ENCODE assay signal across 20 mouse cellular contexts in genomic region chr10:10751033-10751432, GRCm38 (mm10).
DNase-seq lines count a peak whose midpoint lies in the region; ATAC-seq and TF ChIP-seq lines count a peak whose summit lies in the region.
"Had no signal": no experiment of that assay in that cellular context is flagged by ENCODE, and none has a peak within 500 bp of the region (broad histone marks: within the 10 kb centered on the region; RNA-seq: fewer than 3 reads in every experiment).

No protein-coding gene starts in this region.

- H3K4me1 ChIP-seq in forebrain, postnatal 0 days (ENCODE audit: insufficient read depth) = no peaks in the 10 kb centered on the region
- no peaks in the 10 kb centered on the region for H3K4me1 ChIP-seq in forebrain, embryonic 16.5 days (replicated peaks; ENCODE audit: control insufficient read depth, insufficient read depth, low read length)
- H3K4me1 ChIP-seq in limb, embryonic 10.5 days = no peaks in the 10 kb centered on the region
- H3K4me1 ChIP-seq: heart, embryonic 13.5 days; hindbrain, embryonic 15.5 days had no signal

- no peak overlapping the region for H3K4me3 ChIP-seq in forebrain, postnatal 0 days (ENCODE audit: low read depth, low read length)
- no peak overlapping the region for H3K4me3 ChIP-seq in forebrain, embryonic 16.5 days (replicated peaks; ENCODE audit: low read length)
- H3K4me3 ChIP-seq in layer of hippocampus, adult 2 months = no peak overlapping the region
- no peak overlapping the region for H3K4me3 ChIP-seq in limb, embryonic 10.5 days
- H3K4me3 ChIP-seq: embryonic facial prominence, embryonic 13.5 days; forebrain, embryonic 13.5 days; heart, embryonic 13.5 days; hindbrain, embryonic 15.5 days had no signal

- no peak for DNase-seq in forebrain, postnatal 0 days
- DNase-seq in right cerebral cortex, adult 2 months (ENCODE audit: low spot score in 2 of 2) = peak; percentile 15 to 19
- no peak for DNase-seq in right cerebral cortex, adult 18-20 months
- peak; percentile 5 to 35 for DNase-seq in layer of hippocampus, adult 2 months (ENCODE audit: low spot score in 2 of 2)
- peak; percentile 11 to 29 for DNase-seq in layer of hippocampus, postnatal 14 days (ENCODE audit: low spot score in 2 of 2)
- DNase-seq in embryo, embryonic 10 days (ENCODE audit: low spot score) = no peak
- no peak for DNase-seq in limb, embryonic 10.5 days (ENCODE audit: low spot score)
- DNase-seq: adrenal gland, adult 8-10 months; B cell, adult 2 months; cerebellum, adult 11 months; cerebellum, adult 9-10 months; gastrocnemius, postnatal 25 days; heart, postnatal 36 days had no signal

- no peak overlapping the region for H3K9ac ChIP-seq in forebrain, postnatal 0 days
- H3K9ac ChIP-seq in forebrain, embryonic 16.5 days (replicated peaks; ENCODE audit: low read depth, low read length) = no peak overlapping the region
- H3K9ac ChIP-seq: embryonic facial prominence, embryonic 13.5 days; forebrain, embryonic 13.5 days; heart, embryonic 13.5 days; hindbrain, embryonic 15.5 days had no signal

- peak; percentile 23; the same call in 1 of the 2 replicates for ATAC-seq in forebrain, postnatal 0 days
- ATAC-seq in forebrain, embryonic 16.5 days = no peak
- ATAC-seq: CD4-positive, CD25-positive, alpha-beta regulatory T cell, adult 4 months; forebrain, embryonic 13.5 days had no signal

- no peak overlapping the region for H3K4me2 ChIP-seq in forebrain, postnatal 0 days (ENCODE audit: low read depth)
- H3K4me2 ChIP-seq in forebrain, embryonic 16.5 days (ENCODE audit: low read length) = no peak overlapping the region
- H3K4me2 ChIP-seq: embryonic facial prominence, embryonic 13.5 days; forebrain, embryonic 13.5 days; heart, embryonic 13.5 days; hindbrain, embryonic 15.5 days had no signal

- WGBS in forebrain, postnatal 0 days = 77% methylated on average over 1 of the region's 1 CpGs
- 67% methylated on average over 1 of the region's 1 CpGs for WGBS in forebrain, embryonic 16.5 days
- WGBS in limb, embryonic 10.5 days = 77% methylated on average over 1 of the region's 1 CpGs

- H3K9me3 ChIP-seq in forebrain, postnatal 0 days (ENCODE audit: low read length) = no peaks in the 10 kb centered on the region
- no peaks in the 10 kb centered on the region for H3K9me3 ChIP-seq in forebrain, embryonic 16.5 days (ENCODE audit: control insufficient read depth, low read length)
- no peaks in the 10 kb centered on the region for H3K9me3 ChIP-seq in limb, embryonic 10.5 days (replicated peaks)
- H3K9me3 ChIP-seq: embryonic facial prominence, embryonic 13.5 days; forebrain, embryonic 13.5 days; G1E; heart, embryonic 13.5 days; hindbrain, embryonic 15.5 days had no signal

- no peaks in the 10 kb centered on the region for H3K27me3 ChIP-seq in forebrain, postnatal 0 days (ENCODE audit: insufficient read depth, low read length)
- no peaks in the 10 kb centered on the region for H3K27me3 ChIP-seq in forebrain, embryonic 16.5 days (replicated peaks; ENCODE audit: control insufficient read depth, insufficient read depth, low read length)
- no peaks in the 10 kb centered on the region for H3K27me3 ChIP-seq in limb, embryonic 10.5 days (ENCODE audit: low read depth, poor library complexity, severe bottlenecking)
- H3K27me3 ChIP-seq: embryonic facial prominence, embryonic 13.5 days; forebrain, embryonic 13.5 days; heart, embryonic 13.5 days; hindbrain, embryonic 15.5 days had no signal

- no peak for TF ChIP-seq CTCF in forebrain, postnatal 0 days (IDR thresholded peaks at IDR 0.05; ENCODE audit: low read depth)
- TF ChIP-seq CTCF in layer of hippocampus, adult 2 months (conservative IDR thresholded peaks at IDR 0.05) = no peak

- H3K27ac ChIP-seq in forebrain, postnatal 0 days (ENCODE audit: low read depth, low read length) = no peak overlapping the region
- H3K27ac ChIP-seq in forebrain, embryonic 16.5 days (ENCODE audit: low read length) = no peak overlapping the region
- peak overlapping the region; percentile 69 for H3K27ac ChIP-seq in layer of hippocampus, adult 2 months
- no peak overlapping the region for H3K27ac ChIP-seq in limb, embryonic 10.5 days
- H3K27ac ChIP-seq: embryonic facial prominence, embryonic 13.5 days; forebrain, embryonic 13.5 days; heart, embryonic 13.5 days; hindbrain, embryonic 15.5 days had no signal

- no peaks in the 10 kb centered on the region for H3K36me3 ChIP-seq in forebrain, postnatal 0 days (ENCODE audit: insufficient read depth)
- no peaks in the 10 kb centered on the region for H3K36me3 ChIP-seq in forebrain, embryonic 16.5 days (ENCODE audit: control insufficient read depth, insufficient read depth)
- no peaks in the 10 kb centered on the region for H3K36me3 ChIP-seq in limb, embryonic 10.5 days
- H3K36me3 ChIP-seq: embryonic facial prominence, embryonic 13.5 days; G1E; heart, embryonic 13.5 days; hindbrain, embryonic 15.5 days had no signal

Comparison
In these comparisons a context has a peak if more than half of its experiments do, and no peak if none do; other contexts are left out.
1. DNase-seq: peak in right cerebral cortex, adult 2 months (2 of 2), layer of hippocampus, adult 2 months (2 of 2) and layer of hippocampus, postnatal 14 days (2 of 2); none in forebrain, postnatal 0 days (single experiment), right cerebral cortex, adult 18-20 months (single experiment), embryo, embryonic 10 days (single experiment) and limb, embryonic 10.5 days (single experiment).